ENCODE assay signal across 23 mouse cellular contexts in the genomic region with DNA sequence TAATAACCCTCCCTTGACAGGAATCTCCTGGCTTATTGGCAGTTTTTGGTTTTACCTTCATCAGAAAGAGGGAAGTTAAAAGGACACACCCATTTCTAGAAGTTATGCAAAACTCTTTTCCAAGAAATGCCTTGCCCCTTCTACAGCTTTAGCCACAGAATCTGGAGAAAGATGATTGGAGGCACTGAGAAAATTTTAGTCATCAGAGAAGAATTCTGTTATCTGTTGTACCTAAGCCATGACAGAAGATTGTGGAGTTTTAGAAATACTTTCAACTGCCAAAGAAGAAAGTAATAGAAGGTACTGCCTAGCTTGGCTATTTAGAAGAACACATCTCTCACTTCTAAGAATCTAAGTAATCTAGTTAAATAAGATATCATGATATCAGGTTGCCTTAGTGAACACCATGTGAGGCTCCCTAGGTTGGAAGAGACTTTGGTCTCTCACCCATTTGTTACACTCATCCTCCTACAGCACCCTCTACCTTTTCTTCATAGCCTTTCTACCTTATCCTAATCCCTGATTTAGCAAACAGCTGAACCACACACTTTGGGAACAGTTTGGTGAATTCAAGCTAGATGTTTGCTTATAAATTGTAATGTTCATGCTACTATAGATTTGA.
A peak's percentile ranks its signal among the peaks of the same experiment; 100 is the strongest.
DNase-seq lines count a peak whose midpoint lies in the region; ATAC-seq and TF ChIP-seq lines count a peak whose summit lies in the region.
"Had no signal": no experiment of that assay in that cellular context is flagged by ENCODE, and none has a peak within 500 bp of the region (broad histone marks: within the 10 kb centered on the region; RNA-seq: fewer than 3 reads in every experiment).

No protein-coding gene starts in this region.

- H3K9me3 ChIP-seq in MEL (replicated peaks; ENCODE audit: insufficient read depth, low read length): no peaks in the 10 kb centered on the region
- H3K9me3 ChIP-seq: embryonic facial prominence, embryonic 10.5 days; intestine, embryonic 15.5 days; lung, embryonic 15.5 days; stomach, embryonic 15.5 days had no signal

- intact Hi-C loops in gastrocnemius, adult 2 months (cut with DNase I): no loop called here
- intact Hi-C loops in left cerebral cortex, postnatal 14 days (cut with DNase I): no loop called here

- peak overlapping the region; percentile 43; the same call in 1 of the 2 replicates for H3K27ac ChIP-seq in gastrocnemius, adult 2 months
- peak overlapping the region; percentile 99 for H3K27ac ChIP-seq in MEL (ENCODE audit: control insufficient read depth, low read depth, low read length)
- peak overlapping the region; percentile 73 for H3K27ac ChIP-seq in macrophage
- H3K27ac ChIP-seq: embryonic facial prominence, embryonic 10.5 days; intestine, embryonic 15.5 days; kidney, postnatal 0 days; lung, embryonic 15.5 days; stomach, embryonic 15.5 days had no signal

- no peak for TF ChIP-seq CTCF in gastrocnemius, adult 2 months (IDR thresholded peaks at IDR 0.05)
- no peak for TF ChIP-seq CTCF in MEL (IDR thresholded peaks at IDR 0.05 in 2 of 3, conservative IDR thresholded peaks at IDR 0.05 in 1 of 3; ENCODE audit: control insufficient read depth in 1 of 3, insufficient read depth in 1 of 3, low read depth in 2 of 3, low read length in 3 of 3, poor library complexity in 1 of 3, severe bottlenecking in 1 of 3)

- peak overlapping the region; percentile 90 for H3K9ac ChIP-seq in MEL (ENCODE audit: control insufficient read depth, low read depth, low read length, poor library complexity, severe bottlenecking)
- H3K9ac ChIP-seq: intestine, embryonic 15.5 days; lung, embryonic 15.5 days; stomach, embryonic 15.5 days had no signal

- peak; percentile 42 to 52; a peak in 1 of 4 replicates for ATAC-seq in hematopoietic stem cell, adult 5-6 weeks (replicated peaks in 1 of 2; ENCODE audit: insufficient read depth in 1 of 2, low FRiP score in 2 of 2, low TSS enrichment in 1 of 2, low read depth in 1 of 2, poor library complexity in 2 of 2, severe bottlenecking in 2 of 2)
- ATAC-seq: forebrain, embryonic 14.5 days; intestine, embryonic 15.5 days; Patski had no signal

- H3K27me3 ChIP-seq in MEL (ENCODE audit: control insufficient read depth in 1 of 2, insufficient read depth in 2 of 2, low read length in 2 of 2): no peaks in the 10 kb centered on the region
- H3K27me3 ChIP-seq: intestine, embryonic 15.5 days; lung, embryonic 15.5 days; Patski; stomach, embryonic 15.5 days had no signal

- peak in 1 of 2 experiments; percentile 57; a peak in 1 of 4 replicates for TF ChIP-seq POLR2A in MEL (IDR thresholded peaks at IDR 0.05; ENCODE audit: control insufficient read depth in 1 of 2, insufficient read depth in 1 of 2, low read depth in 1 of 2, low read length in 2 of 2, poor library complexity in 1 of 2)

- H3K36me3 ChIP-seq in MEL (ENCODE audit: control insufficient read depth in 1 of 2, insufficient read depth in 2 of 2, low read length in 2 of 2) (peaks cover 0 to 51% of the 10 kb centered on the region in 2 experiments; a peak in 2 of 4 replicates), macrophage (ENCODE audit: inconsistent target) (no peaks in the 10 kb centered on the region)
- H3K36me3 ChIP-seq: embryonic facial prominence, embryonic 10.5 days; intestine, embryonic 15.5 days; lung, embryonic 15.5 days; stomach, embryonic 15.5 days had no signal

- H3K79me2 ChIP-seq in MEL (ENCODE audit: control insufficient read depth, insufficient read depth, low read length, poor library complexity) (peaks cover 6% of the 10 kb centered on the region), macrophage (ENCODE audit: inconsistent target) (peaks cover 87% of the 10 kb centered on the region)

- DNase-seq in gastrocnemius, adult 2 months: no peak
- no peak for DNase-seq in gastrocnemius, postnatal 25 days
- peak; percentile 92 for DNase-seq in MEL (ENCODE audit: low read depth, low spot score)
- DNase-seq in left cerebral cortex, postnatal 14 days (ENCODE audit: low spot score in 2 of 2): no peak
- no peak for DNase-seq in spleen, postnatal 10 days (ENCODE audit: low spot score in 2 of 2)
- no peak for DNase-seq in ovary, postnatal 36 days (ENCODE audit: low spot score)
- DNase-seq: adrenal gland, postnatal 36 days; cerebellum, postnatal 25 days; heart, adult 11 months; midbrain, embryonic 14.5 days; right cerebral cortex, adult 18-20 months; spleen, adult 18-20 months; thymus, adult 2 months had no signal

- peaks cover 37 to 53% of the 10 kb centered on the region in 2 experiments for H3K4me1 ChIP-seq in MEL (ENCODE audit: control insufficient read depth in 1 of 2, insufficient read depth in 2 of 2, low read length in 2 of 2)
- H3K4me1 ChIP-seq: embryonic facial prominence, embryonic 10.5 days; intestine, embryonic 15.5 days; lung, embryonic 15.5 days had no signal

- TF ChIP-seq RAD21 in MEL (IDR thresholded peaks at IDR 0.05; ENCODE audit: low read depth, low read length): no peak

- no peak overlapping the region for H3K4me3 ChIP-seq in gastrocnemius, adult 2 months
- H3K4me3 ChIP-seq in MEL (ENCODE audit: control insufficient read depth in 1 of 2, insufficient read depth in 1 of 2, low read depth in 2 of 2, low read length in 2 of 2): peak overlapping the region in 1 of 2 experiments; percentile 21; a peak in 2 of 4 replicates
- no peak overlapping the region for H3K4me3 ChIP-seq in macrophage (ENCODE audit: inconsistent target)
- H3K4me3 ChIP-seq: embryonic facial prominence, embryonic 10.5 days; intestine, embryonic 15.5 days; lung, embryonic 15.5 days; myocyte; stomach, embryonic 15.5 days had no signal

- TF ChIP-seq EP300 in MEL (IDR thresholded peaks at IDR 0.05; ENCODE audit: low read depth in 1 of 2, low read length in 2 of 2): peak; percentile 92 to 98

TF ChIP-seq in MEL, 35 proteins besides CTCF, POLR2A, EP300 and RAD21 (continues in another document):
- TF ChIP-seq POLR2AphosphoS2 (IDR thresholded peaks at IDR 0.05; ENCODE audit: low read length) (0 out of 2 replicates have a peak, but pooled peaks have one; percentile 47), POLR2AphosphoS5 (IDR thresholded peaks at IDR 0.05; ENCODE audit: borderline replicate concordance, low read depth, low read length) (no peak), GABPA (IDR thresholded peaks at IDR 0.05; ENCODE audit: low read depth, low read length) (no peak), SIN3A (IDR thresholded peaks at IDR 0.05; ENCODE audit: low read length) (peak; percentile 92), JUND (IDR thresholded peaks at IDR 0.05; ENCODE audit: low read depth, low read length) (peak; percentile 89), TAL1 (IDR thresholded peaks at IDR 0.05; ENCODE audit: low read length) (peak; percentile 86), ELF1 (IDR thresholded peaks at IDR 0.05; ENCODE audit: low read depth, low read length) (peak; percentile 32; the same call in 1 of the 2 replicates), USF2 (IDR thresholded peaks at IDR 0.05; ENCODE audit: borderline replicate concordance in 1 of 2, insufficient read depth in 1 of 2, low read depth in 1 of 2, low read length in 2 of 2) (no peak), MAX (IDR thresholded peaks at IDR 0.05; ENCODE audit: low read length) (no peak), ZMIZ1 (IDR thresholded peaks at IDR 0.05; ENCODE audit: low read depth, low read length) (no peak; the same call in 1 of the 2 replicates), HCFC1 (IDR thresholded peaks at IDR 0.05; ENCODE audit: low read depth, low read length) (peak; percentile 32; the same call in 1 of the 2 replicates), RCOR1 (IDR thresholded peaks at IDR 0.05; ENCODE audit: low read depth, low read length) (peak; percentile 89), GATA1 (IDR thresholded peaks at IDR 0.05; ENCODE audit: low read depth, low read length) (peak; percentile 91), ZC3H11A (IDR thresholded peaks at IDR 0.05; ENCODE audit: low read depth, low read length) (0 out of 2 replicates have a peak, but pooled peaks have one; percentile 19), ZNF384 (IDR thresholded peaks at IDR 0.05; ENCODE audit: low read depth, low read length) (peak; percentile 20; the same call in 1 of the 2 replicates), CHD1 (IDR thresholded peaks at IDR 0.05; ENCODE audit: low read depth, low read length) (0 out of 2 replicates have a peak, but pooled peaks have one; percentile 30), MYC (IDR thresholded peaks at IDR 0.05; ENCODE audit: low read depth, low read length) (peak; percentile 80), USF1 (IDR thresholded peaks at IDR 0.05; ENCODE audit: low read depth, low read length) (no peak), CHD2 (IDR thresholded peaks at IDR 0.05; ENCODE audit: low read length) (peak; percentile 52; the same call in 1 of the 2 replicates), MAZ (IDR thresholded peaks at IDR 0.05; ENCODE audit: low read depth, low read length) (no peak), UBTF (IDR thresholded peaks at IDR 0.05; ENCODE audit: borderline replicate concordance, insufficient read depth, low read depth, low read length) (no peak), MXI1 (IDR thresholded peaks at IDR 0.05; ENCODE audit: low read depth, low read length) (peak; percentile 44; the same call in 1 of the 2 replicates), KAT2A (conservative IDR thresholded peaks at IDR 0.05; ENCODE audit: low read depth, low read length) (0 out of 2 replicates have a peak, but pooled peaks have one; percentile 19), NRF1 (IDR thresholded peaks at IDR 0.05; ENCODE audit: insufficient read depth, low read depth, low read length, poor library complexity, severe bottlenecking) (no peak), MEF2A (IDR thresholded peaks at IDR 0.05; ENCODE audit: extremely low read depth, insufficient replicate concordance, low read depth, low read length, poor library complexity, severe bottlenecking) (no peak), MYB (IDR thresholded peaks at IDR 0.05; ENCODE audit: low read depth, low read length) (peak; percentile 87), TBP (IDR thresholded peaks at IDR 0.05; ENCODE audit: low read depth, low read length) (peak; percentile 63; the same call in 1 of the 2 replicates), TCF12 (IDR thresholded peaks at IDR 0.05; ENCODE audit: low read depth, low read length) (peak; percentile 87), NELFE (IDR thresholded peaks at IDR 0.05; ENCODE audit: low read depth, low read length) (no peak; the same call in 1 of the 2 replicates), MAFK (IDR thresholded peaks at IDR 0.05; ENCODE audit: borderline replicate concordance, low read depth, low read length) (peak; percentile 68; the same call in 1 of the 2 replicates), ZKSCAN1 (IDR thresholded peaks at IDR 0.05; ENCODE audit: low read depth, low read length) (no peak), ETS1 (IDR thresholded peaks at IDR 0.05; ENCODE audit: low read depth, low read length) (peak; percentile 96), E2F4 (IDR thresholded peaks at IDR 0.05; ENCODE audit: borderline replicate concordance, low read depth, low read length) (peak; percentile 72; the same call in 1 of the 2 replicates)

Comparison
In these comparisons a context has a peak if more than half of its experiments do, and no peak if none do; other contexts are left out.
1. H3K27ac ChIP-seq: peak in every context shown above with its lines; median percentile 99 in MEL; 73 in macrophage; 43 in gastrocnemius, adult 2 months.